11 mouse cellular contexts compared by ENCODE assay signal in genomic region chr3:30951652-30952051, GRCm38 (mm10). TPM values are rescaled to one million over a fixed set of nuclear protein-coding genes. Genes with fewer than 3 reads are reported as not detected.
DNase-seq lines count a peak whose midpoint lies in the region; ATAC-seq lines count a peak whose summit lies in the region.
"Had no signal": no experiment of that assay in that cellular context is flagged by ENCODE, and none has a peak within 500 bp of the region (broad histone marks: within the 10 kb centered on the region; RNA-seq: fewer than 3 reads in every experiment).

No protein-coding gene starts in this region.

- H3K9me3 ChIP-seq in limb, embryonic 10.5 days (replicated peaks) = no peaks in the 10 kb centered on the region
- H3K9me3 ChIP-seq in hindbrain, embryonic 14.5 days (ENCODE audit: control insufficient read depth, low read length) = no peaks in the 10 kb centered on the region
- H3K9me3 ChIP-seq: G1E had no signal

- peak; percentile 18 to 24 for DNase-seq in heart, postnatal 36 days
- no peak for DNase-seq in heart, adult 9 months (ENCODE audit: low spot score in 2 of 2)
- DNase-seq in CD4-positive, CD25-positive, alpha-beta regulatory T cell, adult 2 months (ENCODE audit: low read depth, low spot score) = peak; percentile 54
- DNase-seq in adrenal gland, postnatal 10 days = peak; percentile 75
- no peak for DNase-seq in limb, embryonic 10.5 days (ENCODE audit: low spot score)
- DNase-seq in urinary bladder, adult 2 months (ENCODE audit: low spot score) = no peak
- DNase-seq in hindbrain, embryonic 14.5 days (ENCODE audit: low spot score) = no peak
- DNase-seq: liver, postnatal 0 days; thymus, adult 18-20 months had no signal

- H3K9ac ChIP-seq in hindbrain, embryonic 14.5 days = no peak overlapping the region
- H3K9ac ChIP-seq: liver, postnatal 0 days had no signal

- H3K36me3 ChIP-seq in limb, embryonic 10.5 days = peaks cover 87% of the 10 kb centered on the region
- H3K36me3 ChIP-seq in hindbrain, embryonic 14.5 days (replicated peaks; ENCODE audit: control insufficient read depth, insufficient read depth) = peaks cover 87% of the 10 kb centered on the region

- no peak overlapping the region for H3K4me3 ChIP-seq in limb, embryonic 10.5 days
- H3K4me3 ChIP-seq in hindbrain, embryonic 14.5 days (replicated peaks; ENCODE audit: low read length) = no peak overlapping the region

- 90% methylated on average over 3 of the region's 3 CpGs for WGBS in limb, embryonic 10.5 days
- WGBS in hindbrain, embryonic 14.5 days = 86% methylated on average over 3 of the region's 3 CpGs

- no peaks in the 10 kb centered on the region for H3K4me1 ChIP-seq in limb, embryonic 10.5 days
- no peaks in the 10 kb centered on the region for H3K4me1 ChIP-seq in hindbrain, embryonic 14.5 days (replicated peaks; ENCODE audit: control insufficient read depth, insufficient read depth, low read length)

- intact Hi-C loops in heart, postnatal 36 days (cut with DNase I) = no loop called here

- no peaks in the 10 kb centered on the region for H3K27me3 ChIP-seq in limb, embryonic 10.5 days (ENCODE audit: low read depth, poor library complexity, severe bottlenecking)
- H3K27me3 ChIP-seq in hindbrain, embryonic 14.5 days (ENCODE audit: control insufficient read depth, insufficient read depth, low read length) = no peaks in the 10 kb centered on the region

- peak; percentile 44 for ATAC-seq in inflammation-experienced regulatory T-cells, adult 6 months
- no peak for ATAC-seq in hindbrain, embryonic 14.5 days (ENCODE audit: low FRiP score)
- ATAC-seq: liver, postnatal 0 days had no signal

- H3K27ac ChIP-seq in limb, embryonic 10.5 days = no peak overlapping the region
- no peak overlapping the region for H3K27ac ChIP-seq in hindbrain, embryonic 14.5 days

- no peak overlapping the region for H3K4me2 ChIP-seq in hindbrain, embryonic 14.5 days (replicated peaks)

RNA-seq across cellular contexts. Expression of gene Phc3, which starts 17.6 kb away (rescaled TPM):
- 10 to 100 TPM; 15.9 to 19.1 TPM for total RNA-seq in heart, postnatal 36 days (2021)
- 10 to 100 TPM; 21.2 to 26.6 TPM for total RNA-seq in adrenal gland, postnatal 10 days (2021)
- 10 to 100 TPM; 33.9 to 61.5 (median 43.2) TPM for polyA plus RNA-seq in inflammation-experienced regulatory T-cells, adult 6 months (2017; shearing (Covaris generic))
- polyA plus RNA-seq in limb, embryonic 10.5 days (2016; fragmentation: Nextera tagmentation; extraction: Ambion mirVana) = 4.7 and 5.4 TPM in 2 replicates
- 20.9 and 25.0 TPM in 2 replicates for polyA plus RNA-seq in urinary bladder, adult 2 months (2012; rRNA removed)
- 9.2 and 9.9 TPM in 2 replicates for polyA plus RNA-seq in hindbrain, embryonic 14.5 days (2014; fragmentation: Nextera tagmentation; extraction: Ambion mirVana)

RNA-seq across cellular contexts. Expression of gene Prkci, which starts 43.9 kb away (rescaled TPM):
- total RNA-seq in heart, postnatal 36 days (2021) = 10 to 100 TPM; 12.4 to 12.5 TPM
- 10 to 100 TPM; 44.2 to 48.6 TPM for total RNA-seq in adrenal gland, postnatal 10 days (2021)
- polyA plus RNA-seq in inflammation-experienced regulatory T-cells, adult 6 months (2017; shearing (Covaris generic)) = 1 to 10 TPM; 1.5 to 2.5 (median 1.8) TPM
- 33.8 and 37.7 TPM in 2 replicates for polyA plus RNA-seq in limb, embryonic 10.5 days (2016; fragmentation: Nextera tagmentation; extraction: Ambion mirVana)
- polyA plus RNA-seq in urinary bladder, adult 2 months (2012; rRNA removed) = 59.5 and 76.8 TPM in 2 replicates
- polyA plus RNA-seq in hindbrain, embryonic 14.5 days (2014; fragmentation: Nextera tagmentation; extraction: Ambion mirVana) = 34.6 and 39.8 TPM in 2 replicates

Comparison
In these comparisons a context has a peak if more than half of its experiments do, and no peak if none do; other contexts are left out.
1. DNase-seq: peak in heart, postnatal 36 days (2 of 2), CD4-positive, CD25-positive, alpha-beta regulatory T cell, adult 2 months (single experiment) and adrenal gland, postnatal 10 days (single experiment); none in heart, adult 9 months (0 of 2), limb, embryonic 10.5 days (single experiment), urinary bladder, adult 2 months (single experiment) and hindbrain, embryonic 14.5 days (single experiment).